Mouse (Mus musculus) C2C12 (cell line): Measurements from ENCODE around the gene Camta2. TPM values are rescaled to one million over a fixed set of nuclear protein-coding genes. Genes with fewer than 3 reads are reported as not detected.
A peak's percentile ranks its signal among the peaks of the same experiment; 100 is the strongest.

Experiments used
- H3K27me3 ChIP-seq: one replicate; pipeline ENCODE4 v1.6.1; 2011; ENCODE audit not compliant: control insufficient read depth, insufficient read depth, insufficient read length
- H3K36me3 ChIP-seq: one replicate; pipeline ENCODE4 v1.6.1; 2011; ENCODE audit not compliant: control insufficient read depth, insufficient read depth
- H3K4me3 ChIP-seq: one replicate; pipeline ENCODE4 v1.5.1; 2011; ENCODE audit warnings: mild to moderate bottlenecking, control low read depth; ENCODE audit not compliant: poor library complexity, insufficient read depth, severe bottlenecking
- H3K79me2 ChIP-seq: one replicate; pipeline ENCODE4 v1.6.1; 2011; ENCODE audit not compliant: control insufficient read depth, insufficient read depth
- H3K79me3 ChIP-seq: one replicate; pipeline ENCODE4 v1.6.1; 2011; ENCODE audit warnings: low read depth, control low read depth
- H3ac ChIP-seq: one replicate; pipeline ENCODE3; 2011; ENCODE audit warnings: low read depth; ENCODE audit not compliant: control insufficient read depth, insufficient read length
- CEBPB ChIP-seq: IDR thresholded peaks from one replicate; pipeline ENCODE4 v1.6.1; 2011; ENCODE audit warnings: low read depth, mild to moderate bottlenecking, control low read depth, moderate library complexity
- CTCF ChIP-seq: IDR thresholded peaks from one replicate; pipeline ENCODE4 v1.5.1; 2011; ENCODE audit not compliant: control insufficient read depth, insufficient read depth, insufficient read length
- FOSL1 ChIP-seq: IDR thresholded peaks from one replicate; pipeline ENCODE4 v1.8.0; 2011; ENCODE audit warnings: mild to moderate bottlenecking, low read length; ENCODE audit not compliant: poor library complexity, insufficient read depth, severe bottlenecking
- MAX ChIP-seq: IDR thresholded peaks from one replicate; pipeline ENCODE4 v1.6.1; 2011; ENCODE audit warnings: mild to moderate bottlenecking, control low read depth
- MYOD1 ChIP-seq: IDR thresholded peaks from one replicate; pipeline ENCODE4 v1.6.1; 2011; ENCODE audit warnings: low read depth; ENCODE audit not compliant: control insufficient read depth, insufficient read length
- MYOG ChIP-seq: IDR thresholded peaks from one replicate; pipeline ENCODE4 v1.6.1; 2011; ENCODE audit not compliant: control insufficient read depth, insufficient read length; ENCODE audit errors: extremely low read depth
- USF1 ChIP-seq: IDR thresholded peaks from one replicate; pipeline ENCODE4 v1.6.1; 2011; ENCODE audit warnings: low read depth, mild to moderate bottlenecking, control low read depth, moderate library complexity
- polyA plus RNA-seq: library from polyadenylated mRNA; unstranded; fragments of >200 nt; fragmentation: generic; extraction: Trizol; gene quantifications from one replicate; pipeline ENCODE4 v1.2.1, GENCODE M21; 2012; ENCODE audit warnings: missing spikeins

Gene Camta2
- polyA plus RNA-seq, 1 experiment = 9.0 TPM

DNA sequence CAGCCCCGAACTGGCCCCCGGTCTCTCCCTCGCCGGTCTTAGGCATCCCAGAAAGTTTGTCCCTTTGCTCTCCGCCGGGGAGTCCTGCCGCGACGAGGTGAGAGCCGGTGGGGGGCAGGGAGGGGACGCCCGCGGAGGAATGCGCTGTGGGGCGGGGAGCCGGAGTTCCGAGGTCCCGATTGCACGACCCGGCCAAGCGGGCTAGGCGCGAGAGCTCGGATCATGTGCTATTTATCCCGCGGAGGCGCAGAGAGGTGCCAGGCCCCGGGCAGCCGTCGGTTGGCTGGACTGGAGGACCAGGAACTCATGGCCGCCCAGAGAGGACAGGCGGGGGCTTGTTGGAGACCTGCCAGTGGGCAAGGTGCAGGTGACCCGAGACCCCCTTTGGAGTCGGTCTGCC, 12.7 kb upstream of the Camta2 start:
- TF ChIP-seq MAX = peak; percentile 25
- TF ChIP-seq FOSL1 = no peak
- H3K79me3 ChIP-seq = peaks cover 22% of the 10 kb centered on the region
- H3K36me3 ChIP-seq = peaks cover 17% of the 10 kb centered on the region
- peaks cover 42% of the 10 kb centered on the region for H3K79me2 ChIP-seq
- H3ac ChIP-seq = peak overlapping the region; percentile 80
- peak overlapping the region; percentile 91 for H3K4me3 ChIP-seq
- no peaks in the 10 kb centered on the region for H3K27me3 ChIP-seq

DNA sequence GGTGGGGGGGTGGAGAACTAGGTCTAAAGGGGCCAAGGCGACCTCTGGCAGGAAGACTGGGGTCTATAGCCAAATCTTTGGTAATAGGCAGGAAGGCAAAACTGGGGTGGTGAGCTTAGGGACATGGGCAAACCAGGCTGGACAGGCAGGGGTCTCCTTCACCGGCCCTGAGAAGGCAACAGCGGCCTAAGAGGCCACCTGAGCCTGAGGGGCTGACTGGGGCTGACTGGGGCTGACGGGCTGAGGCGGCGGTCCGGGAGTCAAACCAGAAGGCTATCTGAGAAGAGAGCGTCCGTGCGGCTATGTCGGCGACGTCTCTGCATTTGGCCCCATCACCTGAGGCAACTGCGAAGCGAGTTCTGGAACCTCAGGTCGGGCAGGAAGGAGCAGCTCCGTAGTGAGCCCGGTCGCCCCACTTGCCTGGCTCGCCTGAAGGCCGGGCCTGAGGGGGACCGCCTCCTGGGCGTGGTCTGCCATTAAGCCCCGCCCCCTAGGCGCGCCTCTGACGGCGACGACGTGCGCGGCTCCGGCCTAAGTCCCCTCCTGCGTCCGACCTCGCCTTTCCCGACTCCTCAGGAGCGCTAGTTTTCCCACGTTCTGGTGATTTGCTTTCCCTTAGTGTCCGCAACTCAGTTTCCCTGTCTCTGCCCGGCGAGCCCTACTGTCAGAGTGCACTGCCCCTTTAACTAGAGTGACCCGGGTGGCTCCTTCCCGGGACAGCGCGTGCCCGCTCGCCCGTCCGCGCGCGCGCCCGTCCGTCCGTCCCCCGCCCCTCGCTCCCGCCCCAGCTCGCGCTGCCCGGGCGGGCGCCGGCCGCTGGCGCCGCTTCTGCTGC, 12.0 kb upstream of the Camta2 start, which contains the start of the genes Inca1 and Kif1c:
TSS of gene Inca1 (minus strand) at position 434 of the 835 bp plus-strand sequence.
TSS of gene Kif1c (plus strand) at position 827 of the 835 bp plus-strand sequence.
- H3K27me3 ChIP-seq = no peaks in the 10 kb centered on the region
- peaks cover 42% of the 10 kb centered on the region for H3K79me2 ChIP-seq
- H3K4me3 ChIP-seq = peak within 1 kb of the TSS; percentile 91
- H3K36me3 ChIP-seq = peaks cover 10% of the 10 kb centered on the region
- TF ChIP-seq USF1 = no peak
- no peak for TF ChIP-seq MAX
- no peak for TF ChIP-seq MYOD1
- no peak for TF ChIP-seq MYOG
- no peak for TF ChIP-seq CEBPB
- TF ChIP-seq CTCF = no peak
- TF ChIP-seq FOSL1 = no peak
- peak within 1 kb of the TSS; percentile 80 for H3ac ChIP-seq
- peaks cover 22% of the 10 kb centered on the region for H3K79me3 ChIP-seq

DNA sequence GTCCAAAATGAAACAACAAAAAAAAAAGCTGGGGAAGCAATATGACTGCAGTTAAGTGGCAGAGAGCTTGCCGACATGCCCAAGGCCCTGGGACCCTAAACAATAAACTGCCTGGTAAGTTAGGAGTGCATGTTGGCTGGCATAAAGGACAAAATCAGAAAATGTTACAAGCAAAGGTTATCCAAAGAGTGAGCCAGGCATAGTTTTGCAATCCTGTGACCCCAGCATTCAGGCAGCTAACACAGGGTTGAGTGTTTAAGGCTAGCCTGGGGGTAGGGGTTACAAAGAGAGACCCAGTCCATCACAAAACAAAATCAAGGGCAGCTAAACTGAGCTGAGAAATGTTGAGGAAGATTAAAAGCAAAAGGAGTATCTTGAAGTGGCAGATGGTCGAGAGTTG, 11.1 kb upstream of the Camta2 start:
- peaks cover 3% of the 10 kb centered on the region for H3K36me3 ChIP-seq
- TF ChIP-seq FOSL1 = no peak
- no peak for TF ChIP-seq MYOD1
- TF ChIP-seq MAX = no peak
- TF ChIP-seq USF1 = no peak
- TF ChIP-seq CEBPB = no peak
- no peak for TF ChIP-seq CTCF
- no peak for TF ChIP-seq MYOG

DNA sequence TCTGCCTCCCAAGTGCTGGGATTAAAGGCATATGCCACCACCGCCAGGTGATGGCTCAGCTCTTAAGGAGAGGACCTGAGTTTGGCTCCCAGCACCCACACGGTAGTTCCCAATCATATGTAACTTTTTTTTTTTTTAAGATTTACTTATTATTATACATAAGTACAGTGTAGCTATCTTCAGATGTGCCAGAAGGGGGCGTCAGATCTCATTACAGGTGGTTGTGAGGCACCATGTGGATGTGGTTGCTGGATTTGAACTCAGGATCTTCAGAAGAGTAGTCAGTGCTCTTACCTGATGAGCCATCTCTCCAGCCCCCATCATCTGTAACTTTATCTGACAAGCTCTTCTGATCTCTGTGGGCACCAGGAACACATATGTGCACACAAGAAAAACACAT, 9.5 kb upstream of the Camta2 start:
- Histone ChIP-seq H3K27me3 (no peaks in the 10 kb centered on the region), H3ac (no peak overlapping the region)
- TF ChIP-seq CEBPB (no peak), MAX (no peak), CTCF (no peak), MYOG (no peak), MYOD1 (no peak), FOSL1 (no peak), USF1 (no peak)

More for the DNA sequence above, 11.1 kb upstream of the Camta2 start:
- Histone ChIP-seq H3K27me3 (no peaks in the 10 kb centered on the region), H3K79me2 (peaks cover 36% of the 10 kb centered on the region), H3K4me3 (no peak overlapping the region), H3ac (no peak overlapping the region), H3K79me3 (peaks cover 22% of the 10 kb centered on the region)

DNA sequence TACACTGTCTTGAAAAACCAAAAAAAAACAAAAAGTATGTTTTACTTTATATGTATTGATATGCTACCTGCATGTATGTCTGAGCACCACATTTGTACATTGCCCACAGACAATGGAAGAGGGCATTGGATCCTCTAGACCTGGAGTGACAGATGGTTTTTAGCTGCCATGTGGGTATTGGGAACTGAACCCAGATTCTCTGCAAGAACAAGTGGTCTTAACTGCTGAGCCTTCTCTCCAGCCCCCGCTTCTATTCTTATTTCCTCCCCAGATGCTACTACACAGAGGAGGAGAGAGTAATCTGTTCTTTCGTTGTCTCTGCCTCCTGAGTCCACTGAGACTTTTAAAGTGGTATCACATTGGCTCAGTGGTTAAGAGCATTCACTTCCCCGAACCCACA, 5.6 kb upstream of the Camta2 start:
- Histone ChIP-seq H3ac (no peak overlapping the region), H3K36me3 (no peaks in the 10 kb centered on the region), H3K4me3 (no peak overlapping the region), H3K79me2 (peaks cover 3% of the 10 kb centered on the region), H3K79me3 (no peaks in the 10 kb centered on the region), H3K27me3 (no peaks in the 10 kb centered on the region)
- TF ChIP-seq CEBPB (no peak), USF1 (no peak), FOSL1 (no peak), MAX (no peak), CTCF (no peak), MYOD1 (no peak), MYOG (no peak)

More for the DNA sequence above, 9.5 kb upstream of the Camta2 start:
- Histone ChIP-seq H3K79me2 (peaks cover 20% of the 10 kb centered on the region), H3K4me3 (no peak overlapping the region), H3K36me3 (no peaks in the 10 kb centered on the region), H3K79me3 (peaks cover 17% of the 10 kb centered on the region)

DNA sequence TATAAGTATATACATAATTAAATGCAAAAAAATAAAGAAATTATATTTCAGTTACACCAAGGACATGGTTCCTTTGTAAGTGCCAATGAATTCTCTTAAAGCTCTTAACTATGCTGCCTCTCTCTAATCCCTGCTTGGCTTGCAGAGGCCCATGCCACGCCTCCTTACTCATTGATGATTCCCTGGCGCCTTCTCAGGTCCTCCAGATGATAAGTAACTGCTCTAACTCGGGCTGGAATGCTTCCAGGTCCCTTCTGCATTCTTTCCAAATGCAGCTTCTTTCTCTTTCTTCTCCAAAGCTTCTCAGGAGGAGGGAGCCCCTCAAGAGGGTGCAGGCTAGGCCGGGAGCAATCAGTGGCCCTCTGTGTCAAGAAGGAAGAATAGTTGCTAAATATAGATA, 1.7 kb upstream of the Camta2 start:
- Histone ChIP-seq H3ac (no peak overlapping the region), H3K4me3 (no peak overlapping the region), H3K79me2 (peaks cover 10% of the 10 kb centered on the region), H3K36me3 (peaks cover 8% of the 10 kb centered on the region), H3K27me3 (no peaks in the 10 kb centered on the region), H3K79me3 (no peaks in the 10 kb centered on the region)
- TF ChIP-seq FOSL1 (no peak), MAX (no peak), USF1 (no peak), MYOD1 (no peak), CTCF (no peak), MYOG (no peak), CEBPB (no peak)
